Mouse (Mus musculus): ENCODE results near the gene Laptm4a. TPM values are rescaled to one million over a fixed set of nuclear protein-coding genes. Genes with fewer than 3 reads are reported as not detected.

The Laptm4a gene
- polyA plus RNA-seq, 1 experiment from 2014 or later, result 278 TPM

- no peak overlapping the region for H3K9ac ChIP-seq (replicated peaks)
- H3K27me3 ChIP-seq, result no peaks in the 10 kb centered on the region
- H3K4me2 ChIP-seq, result 0 out of 2 replicates have a peak overlapping the region, but pooled peaks have one; percentile 21
- H3K4me1 ChIP-seq (replicated peaks), result peaks cover 38% of the 10 kb centered on the region
- H3K36me3 ChIP-seq, result no peaks in the 10 kb centered on the region
- no peak overlapping the region for H3K4me3 ChIP-seq (replicated peaks)
- peak overlapping the region; percentile 93 for H3K27ac ChIP-seq
- peak; percentile 84 for ATAC-seq (ENCODE audit: insufficient number of reproducible peaks, insufficient read depth, low FRiP score, low TSS enrichment, low read depth)
- H3K9me3 ChIP-seq, result no peaks in the 10 kb centered on the region
- 20% methylated on average over 9 of the region's 9 CpGs for WGBS
Measured at GRCm38 (mm10) chr12:8913701-8914340, 7.6 kb upstream of the Laptm4a start.

GRCm38 (mm10) chr12:8916378-8916777 lies 5.1 kb upstream of the Laptm4a start:
- no peak for ATAC-seq (ENCODE audit: insufficient number of reproducible peaks, insufficient read depth, low FRiP score, low TSS enrichment, low read depth)
- H3K9ac ChIP-seq (replicated peaks), result no peak overlapping the region
- 48% methylated on average over 5 of the region's 5 CpGs for WGBS

GRCm38 (mm10) chr12:8919231-8919630 lies 2.2 kb upstream of the Laptm4a start:
- no peak overlapping the region for H3K4me2 ChIP-seq
- H3K9me3 ChIP-seq, result no peaks in the 10 kb centered on the region
- H3K9ac ChIP-seq (replicated peaks), result no peak overlapping the region
- WGBS, result 95% methylated on average over 3 of the region's 3 CpGs
- no peak overlapping the region for H3K27ac ChIP-seq
- H3K4me3 ChIP-seq (replicated peaks), result no peak overlapping the region
- no peak for ATAC-seq (ENCODE audit: insufficient number of reproducible peaks, insufficient read depth, low FRiP score, low TSS enrichment, low read depth)
- no peaks in the 10 kb centered on the region for H3K27me3 ChIP-seq
- peaks cover 29% of the 10 kb centered on the region for H3K4me1 ChIP-seq (replicated peaks)
- H3K36me3 ChIP-seq, result peaks cover 6% of the 10 kb centered on the region

More at GRCm38 (mm10) chr12:8916378-8916777, 5.1 kb upstream of the Laptm4a start:
- Histone ChIP-seq H3K4me1 (replicated peaks) (peaks cover 44% of the 10 kb centered on the region), H3K9me3 (no peaks in the 10 kb centered on the region), H3K4me2 (no peak overlapping the region), H3K4me3 (replicated peaks) (no peak overlapping the region), H3K36me3 (no peaks in the 10 kb centered on the region), H3K27me3 (no peaks in the 10 kb centered on the region), H3K27ac (peak overlapping the region; percentile 46)

GRCm38 (mm10) chr12:8920996-8921393 lies 469 bp upstream of the Laptm4a start:
- 20% methylated on average over 1 of the region's 1 CpGs for WGBS
- H3K36me3 ChIP-seq, result peaks cover 20% of the 10 kb centered on the region
- ATAC-seq (ENCODE audit: insufficient number of reproducible peaks, insufficient read depth, low FRiP score, low TSS enrichment, low read depth), result no peak
- H3K9me3 ChIP-seq, result no peaks in the 10 kb centered on the region
- H3K4me1 ChIP-seq (replicated peaks), result peaks cover 33% of the 10 kb centered on the region
- peak overlapping the region; percentile 49 for H3K4me2 ChIP-seq
- H3K9ac ChIP-seq (replicated peaks), result peak overlapping the region; percentile 92; the same call in 1 of the 2 replicates
- H3K27me3 ChIP-seq, result no peaks in the 10 kb centered on the region
- peak overlapping the region; percentile 78 for H3K4me3 ChIP-seq (replicated peaks)
- peak overlapping the region; percentile 98 for H3K27ac ChIP-seq

GRCm38 (mm10) chr12:8922369-8923124 lies 1.1 kb downstream of the Laptm4a start:
- Histone ChIP-seq H3K4me2 (peak overlapping the region; percentile 81), H3K27ac (peak overlapping the region; percentile 98), H3K36me3 (peaks cover 27% of the 10 kb centered on the region), H3K27me3 (no peaks in the 10 kb centered on the region), H3K9me3 (no peaks in the 10 kb centered on the region), H3K4me3 (replicated peaks) (peak overlapping the region; percentile 78), H3K4me1 (replicated peaks) (peaks cover 27% of the 10 kb centered on the region), H3K9ac (replicated peaks) (peak overlapping the region; percentile 92)
- WGBS, result 4% methylated on average over 30 of the region's 30 CpGs
- no peak for ATAC-seq (ENCODE audit: insufficient number of reproducible peaks, insufficient read depth, low FRiP score, low TSS enrichment, low read depth)

GRCm38 (mm10) chr12:8923125-8923410 lies 1.6 kb downstream of the Laptm4a start:
- H3K36me3 ChIP-seq, result peaks cover 29% of the 10 kb centered on the region
- H3K4me2 ChIP-seq, result peak overlapping the region; percentile 81
- no peak for ATAC-seq (ENCODE audit: insufficient number of reproducible peaks, insufficient read depth, low FRiP score, low TSS enrichment, low read depth)
- peaks cover 32% of the 10 kb centered on the region for H3K4me1 ChIP-seq (replicated peaks)
- 28% methylated on average over 5 of the region's 5 CpGs for WGBS
- no peak overlapping the region for H3K27ac ChIP-seq
- H3K4me3 ChIP-seq (replicated peaks), result peak overlapping the region; percentile 78
- peak overlapping the region; percentile 92 for H3K9ac ChIP-seq (replicated peaks)
- H3K9me3 ChIP-seq, result no peaks in the 10 kb centered on the region
- H3K27me3 ChIP-seq, result no peaks in the 10 kb centered on the region

- no peak for ATAC-seq (ENCODE audit: insufficient number of reproducible peaks, insufficient read depth, low FRiP score, low TSS enrichment, low read depth)
- H3K27ac ChIP-seq, result no peak overlapping the region
- H3K9ac ChIP-seq (replicated peaks), result peak overlapping the region; percentile 92
- 59% methylated on average over 2 of the region's 2 CpGs for WGBS
- H3K4me2 ChIP-seq, result peak overlapping the region; percentile 81
- H3K27me3 ChIP-seq, result no peaks in the 10 kb centered on the region
- peaks cover 29% of the 10 kb centered on the region for H3K36me3 ChIP-seq
- H3K9me3 ChIP-seq, result no peaks in the 10 kb centered on the region
- peak overlapping the region; percentile 78 for H3K4me3 ChIP-seq (replicated peaks)
- peaks cover 32% of the 10 kb centered on the region for H3K4me1 ChIP-seq (replicated peaks)
Measured at GRCm38 (mm10) chr12:8923603-8924002, 2.1 kb downstream of the Laptm4a start.

GRCm38 (mm10) chr12:8927652-8928051 lies 6.2 kb downstream of the Laptm4a start:
- no peak for ATAC-seq (ENCODE audit: insufficient number of reproducible peaks, insufficient read depth, low FRiP score, low TSS enrichment, low read depth)
- Histone ChIP-seq H3K9me3 (no peaks in the 10 kb centered on the region), H3K27ac (no peak overlapping the region), H3K36me3 (peaks cover 42% of the 10 kb centered on the region), H3K4me1 (replicated peaks) (peaks cover 24% of the 10 kb centered on the region), H3K4me3 (replicated peaks) (no peak overlapping the region), H3K4me2 (no peak overlapping the region), H3K9ac (replicated peaks) (no peak overlapping the region), H3K27me3 (no peaks in the 10 kb centered on the region)
- WGBS, result 99% methylated on average over 3 of the region's 3 CpGs

- no peak overlapping the region for H3K9ac ChIP-seq (replicated peaks)
- no peak overlapping the region for H3K27ac ChIP-seq
- no peak overlapping the region for H3K4me3 ChIP-seq (replicated peaks)
- peaks cover 16% of the 10 kb centered on the region for H3K4me1 ChIP-seq (replicated peaks)
- no peaks in the 10 kb centered on the region for H3K27me3 ChIP-seq
- no peak for ATAC-seq (ENCODE audit: insufficient number of reproducible peaks, insufficient read depth, low FRiP score, low TSS enrichment, low read depth)
- no peaks in the 10 kb centered on the region for H3K9me3 ChIP-seq
- 83% methylated on average over 4 of the region's 4 CpGs for WGBS
- no peak overlapping the region for H3K4me2 ChIP-seq
- H3K36me3 ChIP-seq, result peaks cover 50% of the 10 kb centered on the region
Measured at GRCm38 (mm10) chr12:8928766-8929165, 7.3 kb downstream of the Laptm4a start.

GRCm38 (mm10) chr12:8931083-8931482 lies 9.6 kb downstream of the Laptm4a start:
- H3K4me1 ChIP-seq (replicated peaks), result peaks cover 6% of the 10 kb centered on the region
- peaks cover 49% of the 10 kb centered on the region for H3K36me3 ChIP-seq
- H3K4me3 ChIP-seq (replicated peaks), result no peak overlapping the region
- H3K27me3 ChIP-seq, result no peaks in the 10 kb centered on the region
- H3K9ac ChIP-seq (replicated peaks), result no peak overlapping the region
- WGBS, result 89% methylated on average over 4 of the region's 4 CpGs
- no peak overlapping the region for H3K4me2 ChIP-seq
- no peaks in the 10 kb centered on the region for H3K9me3 ChIP-seq
- ATAC-seq (ENCODE audit: insufficient number of reproducible peaks, insufficient read depth, low FRiP score, low TSS enrichment, low read depth), result no peak
- H3K27ac ChIP-seq, result no peak overlapping the region

- Histone ChIP-seq H3K9ac (replicated peaks) (no peak overlapping the region), H3K4me3 (replicated peaks) (no peak overlapping the region), H3K4me2 (no peak overlapping the region), H3K27ac (no peak overlapping the region), H3K27me3 (no peaks in the 10 kb centered on the region), H3K9me3 (no peaks in the 10 kb centered on the region), H3K4me1 (replicated peaks) (no peaks in the 10 kb centered on the region; the same call in 1 of the 2 replicates), H3K36me3 (peaks cover 74% of the 10 kb centered on the region)
- 71% methylated on average over 5 of the region's 5 CpGs for WGBS
- ATAC-seq (ENCODE audit: insufficient number of reproducible peaks, insufficient read depth, low FRiP score, low TSS enrichment, low read depth), result no peak
Measured at GRCm38 (mm10) chr12:8935349-8935748, 13.9 kb downstream of the Laptm4a start.

Measured in limb, embryonic 12.5 days (tissue).